Mouse (Mus musculus) ES-Bruce4 (cell line): ENCODE data around the gene Agr2. TPM values are rescaled to one million over a fixed set of nuclear protein-coding genes. Genes with fewer than 3 reads are reported as not detected.

Source experiments
- H3K27ac ChIP-seq: 2 replicates; pipeline ENCODE4 v1.5.1; 2012; ENCODE audit warnings: low read length, inconsistent platforms; ENCODE audit not compliant: insufficient read depth
- H3K27me3 ChIP-seq: 2 replicates; pipeline ENCODE4 v1.6.1; 2012; ENCODE audit warnings: mild to moderate bottlenecking, low read length, inconsistent platforms; ENCODE audit not compliant: control insufficient read depth, poor library complexity, insufficient read depth, severe bottlenecking
- H3K36me3 ChIP-seq: 2 replicates; pipeline ENCODE4 v1.6.1; 2012; ENCODE audit warnings: inconsistent platforms, mild to moderate bottlenecking, low read length, moderate library complexity; ENCODE audit not compliant: control insufficient read depth, poor library complexity, insufficient read depth, severe bottlenecking
- H3K4me1 ChIP-seq: one replicate; pipeline ENCODE4 v1.8.1; 2011; ENCODE audit warnings: low read length; ENCODE audit not compliant: control insufficient read depth, insufficient read depth
- H3K4me3 ChIP-seq: 2 replicates; pipeline ENCODE4 v1.5.1; 2011; ENCODE audit warnings: low read depth, mild to moderate bottlenecking, low read length
- H3K9ac ChIP-seq: 2 replicates; pipeline ENCODE4 v1.6.1; 2012; ENCODE audit warnings: low read depth, mild to moderate bottlenecking, inconsistent platforms; ENCODE audit not compliant: poor library complexity, severe bottlenecking
- H3K9me3 ChIP-seq: replicated peaks from 2 replicates; pipeline ENCODE4 v1.6.1; 2012; ENCODE audit warnings: mild to moderate bottlenecking, low read length, inconsistent platforms; ENCODE audit not compliant: control insufficient read depth, poor library complexity, insufficient read depth, severe bottlenecking
- CTCF ChIP-seq: IDR thresholded peaks from one replicate; pipeline ENCODE4 v1.8.1; 2011; ENCODE audit warnings: low read depth, low read length
- EP300 ChIP-seq: IDR thresholded peaks from 2 replicates; pipeline ENCODE4 v1.6.1; 2011; ENCODE audit warnings: low read depth, low read length; ENCODE audit not compliant: insufficient read depth
- POLR2A ChIP-seq: IDR thresholded peaks from one replicate; pipeline ENCODE4 v1.8.1; 2011; ENCODE audit warnings: low read length; ENCODE audit not compliant: insufficient read depth
- polyA plus RNA-seq: library from polyadenylated mRNA; stranded (reverse); fragments of >200 nt; gene quantifications from 2 replicates; pipeline ENCODE4 v1.2.4, GENCODE M21; 2011; ENCODE audit warnings: low read depth; ENCODE audit not compliant: missing spikeins, insufficient read depth, insufficient read length

Gene Agr2
- polyA plus RNA-seq, 1 experiment = not detected

DNA sequence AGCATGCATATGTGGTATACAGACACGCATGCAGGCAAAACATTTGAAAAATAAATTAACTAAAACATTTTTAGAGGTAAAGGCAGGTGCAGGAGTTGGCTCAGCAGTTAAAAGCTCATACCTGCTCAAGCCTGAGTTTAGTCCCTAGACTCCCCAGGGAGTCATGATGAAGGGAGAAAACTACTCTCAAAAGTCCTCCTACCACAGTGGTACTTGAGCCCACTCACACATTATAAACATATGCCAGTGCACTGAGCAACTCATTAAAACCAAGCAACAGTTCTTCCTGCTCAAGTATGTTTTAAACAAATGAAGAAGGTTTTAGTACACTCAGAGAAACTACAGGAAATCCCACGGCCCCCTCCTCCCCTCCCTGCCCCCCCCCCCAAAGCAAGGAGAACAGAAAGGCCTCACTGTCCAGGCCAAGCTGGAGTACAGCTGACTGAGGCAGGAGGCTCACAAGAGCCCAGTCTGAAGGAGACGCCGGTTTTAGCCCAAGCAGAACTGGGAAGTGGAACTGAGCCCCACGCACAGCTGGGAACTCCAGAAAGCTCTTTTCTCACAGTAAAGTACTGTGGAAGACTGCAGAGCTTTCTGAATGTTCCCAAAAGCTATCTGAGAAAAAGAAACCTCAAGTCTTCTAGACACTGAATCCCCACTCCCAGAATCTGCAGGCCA is 36.4 kb downstream of the Agr2 start:
- no peak overlapping the region for H3K9ac ChIP-seq
- H3K4me3 ChIP-seq = no peak overlapping the region
- H3K4me1 ChIP-seq = no peaks in the 10 kb centered on the region
- TF ChIP-seq EP300 = no peak
- TF ChIP-seq POLR2A = no peak
- TF ChIP-seq CTCF = no peak
- no peak overlapping the region for H3K27ac ChIP-seq
- no peaks in the 10 kb centered on the region for H3K9me3 ChIP-seq
- H3K36me3 ChIP-seq = no peaks in the 10 kb centered on the region
- no peaks in the 10 kb centered on the region for H3K27me3 ChIP-seq

DNA sequence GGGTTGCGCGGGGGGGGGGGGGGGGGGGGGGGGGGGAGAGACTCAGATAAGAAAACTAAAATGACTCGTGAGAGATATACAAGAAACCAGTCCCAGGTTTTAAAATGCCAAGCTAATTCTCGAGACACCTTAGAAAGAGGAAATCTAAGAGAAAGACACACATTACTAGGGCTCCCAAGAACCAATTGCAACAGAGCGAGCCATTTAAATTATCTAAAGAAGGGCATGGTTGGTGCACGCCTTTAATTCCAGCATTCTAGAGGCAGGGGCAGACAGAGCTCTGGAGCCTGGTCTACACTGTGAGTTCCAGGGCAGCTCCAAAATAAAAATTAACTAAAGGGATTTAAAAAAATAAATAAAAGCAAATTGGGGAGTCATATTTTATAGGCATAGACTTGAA is 37.0 kb downstream of the Agr2 start:
- H3K27me3 ChIP-seq = no peaks in the 10 kb centered on the region
- H3K9ac ChIP-seq = no peak overlapping the region
- no peak overlapping the region for H3K27ac ChIP-seq
- H3K9me3 ChIP-seq = no peaks in the 10 kb centered on the region
- H3K4me1 ChIP-seq = no peaks in the 10 kb centered on the region
- H3K36me3 ChIP-seq = no peaks in the 10 kb centered on the region
- TF ChIP-seq CTCF (no peak), POLR2A (no peak), EP300 (no peak)
- H3K4me3 ChIP-seq = no peak overlapping the region

DNA sequence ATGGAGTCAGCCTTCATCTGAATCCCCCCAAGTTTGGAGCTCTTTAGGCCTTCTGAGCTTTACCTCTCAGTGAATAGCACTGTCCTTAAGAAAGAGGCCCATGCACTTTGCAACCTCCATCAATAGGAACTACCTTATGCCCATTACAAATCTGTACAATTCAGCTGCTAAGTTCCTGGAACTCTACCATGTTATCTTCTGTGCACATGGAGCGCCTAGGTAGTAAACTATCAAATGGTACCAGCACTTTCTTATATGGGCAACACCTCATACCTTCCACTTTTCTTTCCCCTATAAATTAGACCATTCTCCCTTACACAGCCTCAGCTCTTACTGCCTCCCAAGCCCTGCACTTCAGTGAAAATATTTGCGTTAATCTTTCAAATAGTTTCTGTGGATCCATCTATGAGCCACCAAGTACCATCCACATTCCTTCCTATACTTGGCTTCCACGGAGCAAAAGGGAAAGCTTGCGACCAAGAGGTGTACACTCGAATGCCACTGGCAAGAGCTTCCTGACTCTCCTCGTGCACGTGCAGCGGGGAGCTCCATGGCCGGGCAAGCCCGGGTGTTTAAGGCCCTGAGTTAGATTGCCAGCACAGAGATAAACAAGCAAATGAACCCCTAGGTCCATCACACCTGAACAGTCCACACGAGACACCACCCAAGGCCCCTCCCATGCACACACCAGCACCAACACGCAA is 38.1 kb downstream of the Agr2 start:
- no peak overlapping the region for H3K27ac ChIP-seq
- H3K36me3 ChIP-seq = no peaks in the 10 kb centered on the region
- H3K27me3 ChIP-seq = no peaks in the 10 kb centered on the region
- H3K4me1 ChIP-seq = no peaks in the 10 kb centered on the region
- H3K9ac ChIP-seq = no peak overlapping the region
- no peak for TF ChIP-seq POLR2A
- no peak for TF ChIP-seq EP300
- no peak for TF ChIP-seq CTCF
- H3K9me3 ChIP-seq = no peaks in the 10 kb centered on the region
- H3K4me3 ChIP-seq = no peak overlapping the region

DNA sequence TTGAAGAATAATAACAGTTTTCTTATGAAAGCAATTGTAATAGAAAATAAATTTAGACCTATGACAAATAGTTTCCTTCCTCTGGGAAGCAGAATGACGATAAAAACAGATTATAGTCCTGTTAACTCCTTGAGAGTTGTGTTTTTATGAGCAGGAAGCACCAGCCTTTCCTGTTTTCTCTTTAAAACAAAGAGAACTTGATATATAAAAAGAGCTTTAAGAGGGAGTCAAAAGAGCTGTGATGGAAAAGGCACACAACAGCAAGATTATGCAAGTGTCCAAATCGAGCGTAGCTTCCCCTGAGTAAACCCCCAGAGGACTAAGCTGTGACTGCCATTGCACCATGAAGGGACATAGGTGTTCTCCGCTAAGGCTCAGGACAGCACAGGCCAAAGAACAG is 39.7 kb downstream of the Agr2 start:
- no peak overlapping the region for H3K4me3 ChIP-seq
- H3K27me3 ChIP-seq = no peaks in the 10 kb centered on the region
- H3K36me3 ChIP-seq = no peaks in the 10 kb centered on the region
- no peak overlapping the region for H3K9ac ChIP-seq
- H3K27ac ChIP-seq = no peak overlapping the region
- TF ChIP-seq POLR2A (no peak), EP300 (no peak), CTCF (no peak)
- H3K9me3 ChIP-seq = no peaks in the 10 kb centered on the region
- H3K4me1 ChIP-seq = no peaks in the 10 kb centered on the region

DNA sequence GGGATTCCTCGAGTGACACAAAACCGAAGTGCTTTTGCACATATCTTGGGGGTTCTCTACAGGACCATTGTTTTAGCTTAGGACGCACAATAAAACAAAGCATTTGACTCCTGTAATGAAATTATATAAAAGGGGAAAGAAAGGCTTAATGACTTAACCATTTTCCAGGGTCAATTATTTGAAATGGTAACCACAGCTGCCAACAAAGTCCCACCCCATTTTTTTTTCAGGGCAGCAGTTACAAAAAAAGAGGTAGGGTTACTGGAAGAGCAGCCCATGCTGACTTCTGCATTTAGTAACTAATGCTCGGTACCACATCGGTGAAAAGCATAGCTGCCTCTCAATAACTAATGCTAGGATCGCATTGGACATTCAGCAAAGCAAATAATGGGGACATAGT is 42.8 kb downstream of the Agr2 start:
- Histone ChIP-seq H3K4me3 (no peak overlapping the region), H3K4me1 (no peaks in the 10 kb centered on the region), H3K27me3 (no peaks in the 10 kb centered on the region), H3K9ac (no peak overlapping the region), H3K9me3 (no peaks in the 10 kb centered on the region), H3K27ac (no peak overlapping the region), H3K36me3 (no peaks in the 10 kb centered on the region)
- TF ChIP-seq CTCF (no peak), POLR2A (no peak), EP300 (no peak)

DNA sequence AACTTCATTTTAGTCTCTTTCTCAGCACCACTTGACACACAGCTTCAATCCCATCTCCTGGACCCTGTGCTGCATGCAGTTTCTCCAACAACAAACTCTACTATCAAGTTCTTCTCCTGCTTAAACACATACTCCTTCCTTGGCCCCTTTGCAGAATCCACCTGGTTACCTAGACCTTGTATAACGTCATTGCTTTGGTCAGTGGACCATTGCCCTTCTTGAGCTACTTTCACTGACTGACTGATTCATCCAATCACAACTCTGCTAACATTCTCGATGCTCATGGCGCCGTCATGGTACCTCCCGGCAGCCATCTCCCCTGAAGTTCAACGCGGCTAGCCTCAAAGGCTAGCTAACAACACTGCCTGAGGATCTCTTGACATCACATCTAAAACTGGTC is 43.4 kb downstream of the Agr2 start:
- no peak overlapping the region for H3K4me3 ChIP-seq
- no peaks in the 10 kb centered on the region for H3K9me3 ChIP-seq
- TF ChIP-seq POLR2A (no peak), EP300 (no peak), CTCF (no peak)
- no peak overlapping the region for H3K9ac ChIP-seq
- H3K4me1 ChIP-seq = no peaks in the 10 kb centered on the region
- H3K36me3 ChIP-seq = no peaks in the 10 kb centered on the region
- H3K27me3 ChIP-seq = no peaks in the 10 kb centered on the region
- H3K27ac ChIP-seq = no peak overlapping the region
